Mouse (Mus musculus): ENCODE data around the gene Fgf4.

Fgf4 gene

GRCm38 (mm10) chr7:144912897-144913296 lies 65.7 kb downstream of the Fgf4 start:
- DNase-seq (ENCODE audit: low spot score in 2 of 2), result no peak

GRCm38 (mm10) chr7:144914296-144914947 lies 67.3 kb downstream of the Fgf4 start:
- DNase-seq (ENCODE audit: low spot score in 2 of 2), result peak in 1 of 2 experiments; percentile 77

Measured in frontal cortex, postnatal 14 days (tissue).